Mouse (Mus musculus): Measurements from ENCODE around the gene Cmtm4. TPM values are rescaled to one million over a fixed set of nuclear protein-coding genes. Genes with fewer than 3 reads are reported as not detected.

Gene Cmtm4
- polyA plus RNA-seq, 1 experiment from 2014 or later, result 1.2 TPM

GRCm38 (mm10) chr8:104374269-104374668, 21.3 kb downstream of the Cmtm4 start:
- Histone ChIP-seq H3K9me3 (no peaks in the 10 kb centered on the region), H3K4me1 (peaks cover 40% of the 10 kb centered on the region), H3K9ac (no peak overlapping the region), H3K4me3 (no peak overlapping the region), H3K27ac (replicated peaks) (peak overlapping the region; percentile 87; the same call in 1 of the 2 replicates), H3K4me2 (no peak overlapping the region), H3K27me3 (replicated peaks) (no peaks in the 10 kb centered on the region), H3K36me3 (peaks cover 4% of the 10 kb centered on the region; the same call in 1 of the 2 replicates)
- 70% methylated on average over 11 of the region's 11 CpGs for WGBS
- no peak for ATAC-seq (ENCODE audit: extremely low read depth, insufficient number of reproducible peaks, low FRiP score, low TSS enrichment)

DNA sequence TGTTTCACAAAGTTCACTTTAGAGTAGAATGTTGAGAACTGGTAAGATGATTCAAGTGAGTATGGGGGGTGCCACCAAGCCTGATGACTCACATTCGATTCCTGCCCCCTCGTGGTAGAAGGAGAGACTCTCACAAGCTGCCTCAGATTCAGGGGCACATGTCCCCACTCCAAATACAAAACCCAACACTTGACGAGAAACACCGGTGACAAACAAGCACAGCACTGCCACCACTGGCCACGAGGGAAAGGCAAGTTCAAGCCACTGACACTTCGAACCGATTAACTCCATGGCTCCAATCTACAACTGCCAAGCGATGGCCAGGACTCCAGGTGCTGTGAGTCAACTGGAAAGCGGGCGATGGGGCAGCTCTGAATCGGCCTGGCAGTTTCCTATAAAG, 21.8 kb downstream of the Cmtm4 start:
- WGBS, result 73% methylated on average over 11 of the region's 11 CpGs
- Histone ChIP-seq H3K27me3 (replicated peaks) (no peaks in the 10 kb centered on the region), H3K9ac (no peak overlapping the region), H3K4me3 (no peak overlapping the region), H3K4me2 (no peak overlapping the region), H3K27ac (replicated peaks) (peak overlapping the region; percentile 87; the same call in 1 of the 2 replicates), H3K36me3 (peaks cover 4% of the 10 kb centered on the region; the same call in 1 of the 2 replicates), H3K9me3 (no peaks in the 10 kb centered on the region), H3K4me1 (peaks cover 39% of the 10 kb centered on the region)
- ATAC-seq (ENCODE audit: extremely low read depth, insufficient number of reproducible peaks, low FRiP score, low TSS enrichment), result no peak

DNA sequence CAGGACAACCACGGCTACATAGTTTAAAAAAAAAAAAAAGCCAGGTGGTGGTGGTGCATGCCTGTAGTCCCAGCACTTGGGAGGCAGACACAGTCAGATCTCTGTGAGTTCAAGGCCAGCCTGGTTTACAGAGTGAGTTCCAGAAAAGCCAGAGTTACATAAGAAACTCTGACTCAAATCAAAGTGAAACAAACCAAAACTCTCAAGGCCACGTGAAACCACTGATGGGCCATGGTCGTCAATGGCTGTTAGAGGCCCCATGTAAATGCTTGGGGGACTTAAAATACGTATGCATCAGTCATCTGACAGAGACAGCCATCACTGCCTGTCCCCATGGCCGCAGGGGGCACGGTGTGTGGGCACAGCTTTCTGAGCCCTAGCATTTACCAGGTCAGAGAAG, 24.5 kb downstream of the Cmtm4 start:
- Histone ChIP-seq H3K4me1 (peaks cover 47% of the 10 kb centered on the region), H3K9ac (no peak overlapping the region), H3K27me3 (replicated peaks) (no peaks in the 10 kb centered on the region), H3K27ac (replicated peaks) (no peak overlapping the region), H3K9me3 (no peaks in the 10 kb centered on the region), H3K4me3 (no peak overlapping the region), H3K36me3 (peaks cover 4% of the 10 kb centered on the region; the same call in 1 of the 2 replicates), H3K4me2 (no peak overlapping the region)
- WGBS, result 83% methylated on average over 6 of the region's 6 CpGs
- no peak for ATAC-seq (ENCODE audit: extremely low read depth, insufficient number of reproducible peaks, low FRiP score, low TSS enrichment)

DNA sequence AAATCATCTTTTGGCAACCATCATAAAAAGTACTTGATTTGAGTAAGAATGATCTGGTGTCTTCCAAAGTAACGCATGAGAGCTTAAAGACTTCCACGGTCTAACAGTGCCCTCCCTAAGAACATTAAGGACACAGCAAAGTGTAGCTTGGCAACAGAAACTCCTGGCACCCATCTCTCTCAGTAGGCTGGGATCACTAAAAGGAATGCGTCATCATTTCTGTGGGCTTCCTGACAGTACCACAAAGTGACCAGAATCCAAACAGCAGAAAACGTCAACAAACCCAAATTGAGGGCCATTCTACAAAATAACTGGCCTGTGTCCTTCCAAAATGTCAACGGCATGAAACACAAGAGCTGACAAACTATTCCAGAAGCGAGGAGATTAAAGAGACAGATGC, 25.5 kb downstream of the Cmtm4 start:
- H3K4me1 ChIP-seq, result peaks cover 37% of the 10 kb centered on the region
- 69% methylated on average over 6 of the region's 6 CpGs for WGBS
- H3K9me3 ChIP-seq, result no peaks in the 10 kb centered on the region
- H3K27ac ChIP-seq (replicated peaks), result no peak overlapping the region
- peaks cover 4% of the 10 kb centered on the region; the same call in 1 of the 2 replicates for H3K36me3 ChIP-seq
- H3K4me3 ChIP-seq, result no peak overlapping the region
- H3K4me2 ChIP-seq, result no peak overlapping the region
- ATAC-seq (ENCODE audit: extremely low read depth, insufficient number of reproducible peaks, low FRiP score, low TSS enrichment), result no peak
- H3K9ac ChIP-seq, result no peak overlapping the region
- no peaks in the 10 kb centered on the region for H3K27me3 ChIP-seq (replicated peaks)

DNA sequence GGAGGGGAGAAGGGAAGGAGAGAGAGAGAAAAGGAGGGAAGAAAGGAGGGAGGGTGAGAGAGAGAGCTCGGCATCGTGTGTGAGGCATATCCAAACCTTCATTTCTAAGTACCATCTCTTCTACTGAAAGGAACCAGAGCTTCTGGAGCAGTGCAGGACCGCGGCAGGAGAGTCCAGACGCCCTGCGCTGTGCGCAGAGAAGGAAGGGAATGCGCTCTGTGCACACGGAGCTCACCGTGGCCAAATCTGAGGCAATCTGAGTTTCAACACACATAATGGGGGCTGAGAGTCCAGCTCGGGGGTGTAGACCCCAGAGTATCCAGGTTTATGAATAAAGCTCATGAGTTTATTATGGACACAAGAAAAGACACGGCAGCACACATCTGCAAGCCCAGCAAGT, 26.0 kb downstream of the Cmtm4 start:
- no peak for ATAC-seq (ENCODE audit: extremely low read depth, insufficient number of reproducible peaks, low FRiP score, low TSS enrichment)
- Histone ChIP-seq H3K36me3 (peaks cover 4% of the 10 kb centered on the region; the same call in 1 of the 2 replicates), H3K4me3 (no peak overlapping the region), H3K9me3 (no peaks in the 10 kb centered on the region), H3K9ac (no peak overlapping the region), H3K4me1 (peaks cover 32% of the 10 kb centered on the region), H3K4me2 (no peak overlapping the region), H3K27me3 (replicated peaks) (no peaks in the 10 kb centered on the region), H3K27ac (replicated peaks) (no peak overlapping the region)
- WGBS, result 75% methylated on average over 12 of the region's 12 CpGs

DNA sequence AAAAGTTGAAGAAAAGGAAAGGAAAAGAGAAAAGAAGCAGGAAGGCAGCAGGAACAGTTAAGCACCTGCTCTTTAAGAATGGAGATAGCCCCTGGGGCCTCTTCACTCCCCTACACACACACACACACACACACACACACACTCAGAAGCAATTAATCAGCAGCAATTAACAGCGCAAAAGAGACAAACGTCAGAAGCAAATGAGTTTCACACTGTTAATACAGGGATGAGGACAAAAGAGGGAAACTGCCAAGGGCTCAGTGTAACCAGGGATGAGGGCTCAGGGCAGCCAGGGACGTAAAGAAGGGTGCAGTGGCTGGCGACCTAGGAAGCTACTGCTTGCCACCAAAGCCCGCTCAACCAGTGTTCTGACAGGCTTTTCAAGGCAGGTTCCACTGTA, 28.2 kb downstream of the Cmtm4 start:
- Histone ChIP-seq H3K27me3 (replicated peaks) (no peaks in the 10 kb centered on the region), H3K36me3 (peaks cover 4% of the 10 kb centered on the region; the same call in 1 of the 2 replicates), H3K27ac (replicated peaks) (no peak overlapping the region), H3K4me2 (no peak overlapping the region), H3K4me1 (peaks cover 20% of the 10 kb centered on the region), H3K9ac (no peak overlapping the region), H3K4me3 (no peak overlapping the region), H3K9me3 (no peaks in the 10 kb centered on the region)
- no peak for ATAC-seq (ENCODE audit: extremely low read depth, insufficient number of reproducible peaks, low FRiP score, low TSS enrichment)
- 70% methylated on average over 5 of the region's 5 CpGs for WGBS

- Histone ChIP-seq H3K4me1 (peaks cover 20% of the 10 kb centered on the region), H3K9ac (no peak overlapping the region), H3K4me2 (no peak overlapping the region), H3K27me3 (replicated peaks) (no peaks in the 10 kb centered on the region), H3K9me3 (no peaks in the 10 kb centered on the region), H3K36me3 (no peaks in the 10 kb centered on the region), H3K4me3 (no peak overlapping the region), H3K27ac (replicated peaks) (no peak overlapping the region)
- 90% methylated on average over 9 of the region's 9 CpGs for WGBS
- ATAC-seq (ENCODE audit: extremely low read depth, insufficient number of reproducible peaks, low FRiP score, low TSS enrichment), result no peak
Observed at GRCm38 (mm10) chr8:104365695-104366094, 29.9 kb downstream of the Cmtm4 start.

GRCm38 (mm10) chr8:104359778-104360456, 35.7 kb downstream of the Cmtm4 start:
- no peak overlapping the region for H3K4me3 ChIP-seq
- no peak overlapping the region for H3K27ac ChIP-seq (replicated peaks)
- no peak overlapping the region for H3K4me2 ChIP-seq
- H3K27me3 ChIP-seq (replicated peaks), result no peaks in the 10 kb centered on the region
- H3K9ac ChIP-seq, result no peak overlapping the region
- H3K36me3 ChIP-seq, result peaks cover 16% of the 10 kb centered on the region
- ATAC-seq (ENCODE audit: extremely low read depth, insufficient number of reproducible peaks, low FRiP score, low TSS enrichment), result no peak
- H3K4me1 ChIP-seq, result peaks cover 23% of the 10 kb centered on the region
- WGBS, result 76% methylated on average over 15 of the region's 15 CpGs
- no peaks in the 10 kb centered on the region for H3K9me3 ChIP-seq

- H3K4me2 ChIP-seq, result no peak overlapping the region
- H3K36me3 ChIP-seq, result peaks cover 25% of the 10 kb centered on the region
- H3K4me3 ChIP-seq, result no peak overlapping the region
- no peak for ATAC-seq (ENCODE audit: extremely low read depth, insufficient number of reproducible peaks, low FRiP score, low TSS enrichment)
- peaks cover 23% of the 10 kb centered on the region for H3K4me1 ChIP-seq
- no peak overlapping the region for H3K27ac ChIP-seq (replicated peaks)
- H3K9me3 ChIP-seq, result no peaks in the 10 kb centered on the region
- 89% methylated on average over 3 of the region's 3 CpGs for WGBS
- H3K9ac ChIP-seq, result no peak overlapping the region
- no peaks in the 10 kb centered on the region for H3K27me3 ChIP-seq (replicated peaks)
Observed at GRCm38 (mm10) chr8:104358637-104359036, 37.0 kb downstream of the Cmtm4 start.

- ATAC-seq (ENCODE audit: extremely low read depth, insufficient number of reproducible peaks, low FRiP score, low TSS enrichment), result no peak
- H3K9ac ChIP-seq, result no peak overlapping the region
- no peak overlapping the region for H3K4me2 ChIP-seq
- H3K27me3 ChIP-seq (replicated peaks), result no peaks in the 10 kb centered on the region
- WGBS, result 87% methylated on average over 10 of the region's 10 CpGs
- no peak overlapping the region for H3K27ac ChIP-seq (replicated peaks)
- no peak overlapping the region for H3K4me3 ChIP-seq
- peaks cover 19% of the 10 kb centered on the region for H3K4me1 ChIP-seq
- peaks cover 33% of the 10 kb centered on the region for H3K36me3 ChIP-seq
- no peaks in the 10 kb centered on the region for H3K9me3 ChIP-seq
Observed at GRCm38 (mm10) chr8:104354504-104354903, 41.1 kb downstream of the Cmtm4 start.

- Histone ChIP-seq H3K36me3 (peaks cover 33% of the 10 kb centered on the region), H3K4me3 (no peak overlapping the region), H3K27me3 (replicated peaks) (no peaks in the 10 kb centered on the region), H3K4me2 (no peak overlapping the region), H3K27ac (replicated peaks) (no peak overlapping the region), H3K9me3 (no peaks in the 10 kb centered on the region), H3K9ac (no peak overlapping the region), H3K4me1 (peaks cover 23% of the 10 kb centered on the region)
- WGBS, result 53% methylated on average over 5 of the region's 5 CpGs
- ATAC-seq (ENCODE audit: extremely low read depth, insufficient number of reproducible peaks, low FRiP score, low TSS enrichment), result no peak; the same call in 1 of the 2 replicates
Observed at GRCm38 (mm10) chr8:104353186-104353585, 42.4 kb downstream of the Cmtm4 start.

DNA sequence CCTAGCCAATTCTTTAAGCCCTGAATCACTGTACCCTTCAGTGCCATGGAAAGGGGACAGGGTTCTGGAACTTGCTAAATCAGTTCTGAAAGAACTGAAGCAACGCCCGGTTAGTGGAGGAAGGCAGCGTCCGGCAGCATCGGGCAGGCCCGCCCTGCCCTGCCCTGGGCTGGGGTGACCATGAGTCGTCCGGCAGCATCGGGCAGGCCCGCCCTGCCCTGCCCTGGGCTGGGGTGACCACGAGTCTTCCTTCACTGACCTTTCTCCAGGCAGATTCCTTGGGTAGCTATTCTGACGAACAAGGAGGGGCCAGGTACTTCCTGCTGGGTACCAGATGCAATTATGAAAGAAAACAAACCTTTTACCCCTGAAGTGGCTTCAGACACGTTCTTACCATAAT, 45.6 kb downstream of the Cmtm4 start:
- no peak for ATAC-seq (ENCODE audit: extremely low read depth, insufficient number of reproducible peaks, low FRiP score, low TSS enrichment)
- Histone ChIP-seq H3K27me3 (replicated peaks) (no peaks in the 10 kb centered on the region), H3K4me1 (peaks cover 17% of the 10 kb centered on the region), H3K9me3 (no peaks in the 10 kb centered on the region), H3K36me3 (peaks cover 47% of the 10 kb centered on the region), H3K27ac (replicated peaks) (no peak overlapping the region), H3K4me3 (no peak overlapping the region), H3K4me2 (no peak overlapping the region), H3K9ac (no peak overlapping the region)
- WGBS, result 69% methylated on average over 13 of the region's 13 CpGs
